Mouse (Mus musculus) hindbrain, embryonic 14.5 days (tissue): Measurements from ENCODE around the gene Enpp7. TPM values are rescaled to one million over a fixed set of nuclear protein-coding genes. Genes with fewer than 3 reads are reported as not detected.

Experiments
- ATAC-seq: fragments of 200-750 bp; cut with Nextera tagmentation; 2 replicates; pipeline ENCODE4 v1.8.0; 2017; ENCODE audit warnings: moderate number of reproducible peaks, mild to moderate bottlenecking, moderate TSS enrichment, moderate library complexity; ENCODE audit not compliant: low FRiP score
- DNase-seq: peaks from one replicate; pipeline ENCODE4 v3.0.0-alpha.2; 2015; ENCODE audit warnings: low spot score
- H3K27ac ChIP-seq: fragments of 300-500 bp; sonication (generic); 2 replicates; pipeline ENCODE4 v1.5.1; 2014; ENCODE audit warnings: mild to moderate bottlenecking, moderate library complexity
- H3K27me3 ChIP-seq: fragments of 300-500 bp; sonication (generic); 2 replicates; pipeline ENCODE4 v1.6.1; 2014; ENCODE audit warnings: mild to moderate bottlenecking, low read length, mixed read lengths; ENCODE audit not compliant: control insufficient read depth, insufficient read depth
- H3K36me3 ChIP-seq: fragments of 300-500 bp; sonication (generic); replicated peaks from 2 replicates; pipeline ENCODE4 v1.6.1; 2014; ENCODE audit not compliant: control insufficient read depth, insufficient read depth
- H3K4me1 ChIP-seq: fragments of 300-500 bp; sonication (generic); replicated peaks from 2 replicates; pipeline ENCODE4 v1.6.1; 2014; ENCODE audit warnings: antibody characterized with exemption, low read length, mixed read lengths; ENCODE audit not compliant: control insufficient read depth, insufficient read depth
- H3K4me2 ChIP-seq: fragments of 300-500 bp; sonication (generic); replicated peaks from 2 replicates; pipeline ENCODE4 v1.6.1; 2014; ENCODE audit warnings: mild to moderate bottlenecking, moderate library complexity
- H3K4me3 ChIP-seq: fragments of 300-500 bp; sonication (generic); replicated peaks from 2 replicates; pipeline ENCODE4 v1.5.1; 2014; ENCODE audit warnings: mild to moderate bottlenecking, low read length
- H3K9ac ChIP-seq: fragments of 300-500 bp; sonication (generic); 2 replicates; pipeline ENCODE4 v1.6.1; 2014
- H3K9me3 ChIP-seq: fragments of 300-500 bp; sonication (generic); 2 replicates; pipeline ENCODE4 v1.6.1; 2016; ENCODE audit warnings: low read length; ENCODE audit not compliant: control insufficient read depth
- WGBS: fragments of 180-500 bp; shearing (Covaris S2); extraction: QIAGEN DNeasy Blood & Tissue Kit; methylation state at CpG from one replicate; pipeline ENCODE4 v1.1.7; 2014; 5-methylcytosine and 5-hydroxymethylcytosine counted together
- polyA plus RNA-seq: library from polyadenylated mRNA; unstranded; fragments of >200 nt; fragmentation: Nextera tagmentation; extraction: Ambion mirVana; gene quantifications from 2 replicates; pipeline ENCODE4 v1.2.1, GENCODE M21; 2014

Enpp7 gene
- polyA plus RNA-seq, 1 experiment from 2014 or later = not detected

- peaks cover 37% of the 10 kb centered on the region for H3K4me1 ChIP-seq
Measured at GRCm38 (mm10) chr11:119024260-119024659, 36.3 kb downstream of the Enpp7 start.

GRCm38 (mm10) chr11:119026203-119026602 is 38.2 kb downstream of the Enpp7 start:
- 39% methylated on average over 12 of the region's 12 CpGs for WGBS
- Histone ChIP-seq H3K27me3 (peaks cover 1% of the 10 kb centered on the region; the same call in 1 of the 2 replicates), H3K4me2 (peak overlapping the region; percentile 91), H3K36me3 (peaks cover 47% of the 10 kb centered on the region), H3K9me3 (no peaks in the 10 kb centered on the region), H3K4me3 (no peak overlapping the region), H3K9ac (0 out of 2 replicates have a peak overlapping the region, but pooled peaks have one; percentile 22), H3K4me1 (peaks cover 37% of the 10 kb centered on the region), H3K27ac (no peak overlapping the region)
- no peak for ATAC-seq
- DNase-seq = no peak

More at GRCm38 (mm10) chr11:119024260-119024659, 36.3 kb downstream of the Enpp7 start:
- peak overlapping the region; percentile 90 for H3K4me3 ChIP-seq
- H3K4me2 ChIP-seq = peak overlapping the region; percentile 91
- ATAC-seq (no peak), DNase-seq (no peak)
- H3K27me3 ChIP-seq = peaks cover 6% of the 10 kb centered on the region; the same call in 1 of the 2 replicates
- peak overlapping the region; percentile 81; the same call in 1 of the 2 replicates for H3K27ac ChIP-seq
- H3K9ac ChIP-seq = peak overlapping the region; percentile 95
- WGBS = 15% methylated on average over 7 of the region's 7 CpGs
- H3K36me3 ChIP-seq = peaks cover 31% of the 10 kb centered on the region
- no peaks in the 10 kb centered on the region for H3K9me3 ChIP-seq

GRCm38 (mm10) chr11:119033874-119034558 is 46.0 kb downstream of the Enpp7 start:
- H3K4me2 ChIP-seq = peak overlapping the region; percentile 43
- ATAC-seq (peak; percentile 39; the same call in 1 of the 2 replicates), DNase-seq (no peak)
- no peak overlapping the region for H3K9ac ChIP-seq
- peaks cover 35% of the 10 kb centered on the region for H3K36me3 ChIP-seq
- H3K4me1 ChIP-seq = peaks cover 33% of the 10 kb centered on the region
- no peaks in the 10 kb centered on the region for H3K9me3 ChIP-seq
- peak overlapping the region; percentile 11 for H3K4me3 ChIP-seq
- 1% methylated on average over 26 of the region's 26 CpGs for WGBS
- no peak overlapping the region for H3K27ac ChIP-seq
- peaks cover 53% of the 10 kb centered on the region for H3K27me3 ChIP-seq

DNA sequence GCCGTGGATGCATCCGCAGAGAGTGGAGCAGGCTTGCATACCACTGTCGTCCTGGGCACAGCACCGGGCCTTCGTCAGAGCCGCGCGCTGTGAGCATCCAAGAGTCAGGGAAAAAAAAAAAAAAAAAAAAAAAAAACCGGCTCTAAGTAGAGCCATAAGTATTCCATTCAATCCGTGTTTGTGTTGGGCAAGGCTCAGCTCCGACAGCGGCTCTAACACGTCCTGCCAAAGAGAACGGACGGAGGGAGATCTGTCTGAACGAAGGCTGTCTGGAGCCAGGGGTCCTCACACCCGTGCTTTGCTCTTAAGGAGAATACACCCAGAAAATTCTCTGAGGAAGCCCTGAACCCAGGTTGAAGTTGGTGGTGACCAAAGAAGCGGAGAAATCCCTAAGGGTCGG is 46.6 kb downstream of the Enpp7 start:
- no peak for ATAC-seq
- DNase-seq = no peak
- Histone ChIP-seq H3K27ac (no peak overlapping the region), H3K27me3 (peaks cover 59% of the 10 kb centered on the region), H3K4me2 (peak overlapping the region; percentile 43), H3K4me1 (peaks cover 39% of the 10 kb centered on the region), H3K9ac (no peak overlapping the region), H3K9me3 (no peaks in the 10 kb centered on the region), H3K36me3 (peaks cover 30% of the 10 kb centered on the region), H3K4me3 (peak overlapping the region; percentile 11)
- WGBS = 6% methylated on average over 19 of the region's 19 CpGs

GRCm38 (mm10) chr11:119035094-119035685 is 47.2 kb downstream of the Enpp7 start:
- H3K4me1 ChIP-seq = peaks cover 43% of the 10 kb centered on the region
- ATAC-seq (no peak), DNase-seq (no peak)
- no peak overlapping the region for H3K9ac ChIP-seq
- H3K27ac ChIP-seq = no peak overlapping the region
- H3K4me3 ChIP-seq = 0 out of 2 replicates have a peak overlapping the region, but pooled peaks have one; percentile 13
- H3K9me3 ChIP-seq = no peaks in the 10 kb centered on the region
- H3K4me2 ChIP-seq = peak overlapping the region; percentile 28; the same call in 1 of the 2 replicates
- peaks cover 25% of the 10 kb centered on the region for H3K36me3 ChIP-seq
- peaks cover 59% of the 10 kb centered on the region for H3K27me3 ChIP-seq
- WGBS = 2% methylated on average over 21 of the region's 21 CpGs

DNA sequence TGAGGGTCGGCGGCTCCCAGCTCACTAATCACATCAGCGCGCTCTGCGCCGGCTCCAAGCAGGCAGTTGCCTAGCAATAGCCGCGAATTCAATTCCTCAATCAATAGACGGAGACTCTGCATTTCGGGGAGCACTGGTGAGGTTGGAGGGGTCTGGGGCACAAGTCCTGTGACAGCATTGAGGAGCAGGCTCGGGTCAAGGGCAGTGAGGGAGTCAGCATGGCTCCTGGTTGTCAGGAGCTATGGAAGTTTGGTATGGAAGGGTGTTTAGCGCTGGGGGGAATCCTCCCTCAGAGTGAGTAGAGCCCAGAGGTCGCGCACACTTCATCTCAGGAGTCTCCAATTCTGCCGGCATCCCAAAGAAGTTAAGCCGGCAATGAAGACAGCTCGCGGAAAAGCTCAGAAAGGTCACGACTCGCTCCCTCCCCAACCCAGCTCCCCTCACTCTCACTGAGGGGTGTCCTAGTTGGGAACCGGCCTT is 47.7 kb downstream of the Enpp7 start:
- Histone ChIP-seq H3K9ac (no peak overlapping the region), H3K4me3 (0 out of 2 replicates have a peak overlapping the region, but pooled peaks have one; percentile 13), H3K27me3 (peaks cover 59% of the 10 kb centered on the region), H3K4me2 (peak overlapping the region; percentile 28; the same call in 1 of the 2 replicates), H3K4me1 (peaks cover 43% of the 10 kb centered on the region), H3K9me3 (no peaks in the 10 kb centered on the region), H3K27ac (no peak overlapping the region), H3K36me3 (peaks cover 20% of the 10 kb centered on the region)
- 4% methylated on average over 21 of the region's 21 CpGs for WGBS
- DNase-seq (no peak), ATAC-seq (no peak)

DNA sequence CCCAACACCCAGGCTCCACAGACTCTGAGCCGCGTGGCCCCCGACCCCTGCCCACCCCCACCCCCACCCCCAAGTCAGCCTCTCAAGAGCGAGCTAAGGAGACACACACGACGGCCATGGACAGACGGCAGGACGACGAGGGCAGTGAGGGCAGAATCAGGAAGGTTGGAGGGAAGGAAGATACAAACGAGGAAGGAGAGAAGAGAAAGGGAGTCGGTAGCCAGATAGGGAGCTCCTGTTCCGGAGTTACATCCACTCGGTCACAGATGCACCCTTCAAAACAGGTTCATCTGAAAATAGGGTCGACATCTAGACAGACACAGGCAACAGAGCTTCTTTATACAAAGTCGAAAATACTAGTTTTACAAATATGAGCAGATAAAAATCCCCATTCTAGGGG is 48.5 kb downstream of the Enpp7 start:
- Histone ChIP-seq H3K27ac (no peak overlapping the region), H3K4me2 (peak overlapping the region; percentile 69), H3K4me3 (no peak overlapping the region), H3K9me3 (no peaks in the 10 kb centered on the region), H3K27me3 (peaks cover 59% of the 10 kb centered on the region), H3K36me3 (peaks cover 16% of the 10 kb centered on the region), H3K4me1 (peaks cover 44% of the 10 kb centered on the region), H3K9ac (no peak overlapping the region)
- WGBS = 5% methylated on average over 15 of the region's 15 CpGs
- no peak for ATAC-seq
- DNase-seq = no peak

- peak overlapping the region; percentile 46 for H3K9ac ChIP-seq
- H3K4me1 ChIP-seq = peaks cover 46% of the 10 kb centered on the region
- H3K4me2 ChIP-seq = peak overlapping the region; percentile 69
- no peak overlapping the region for H3K27ac ChIP-seq
- H3K27me3 ChIP-seq = peaks cover 65% of the 10 kb centered on the region
- H3K4me3 ChIP-seq = peak overlapping the region; percentile 38
- DNase-seq (no peak), ATAC-seq (no peak)
- no peaks in the 10 kb centered on the region for H3K9me3 ChIP-seq
- WGBS = 6% methylated on average over 54 of the region's 57 CpGs
- peaks cover 13% of the 10 kb centered on the region for H3K36me3 ChIP-seq
Measured at GRCm38 (mm10) chr11:119036934-119037779, 49.2 kb downstream of the Enpp7 start.
